Mouse (Mus musculus) hindbrain, embryonic 12.5 days (tissue): ENCODE data around the gene Gm48552. TPM values are rescaled to one million over a fixed set of nuclear protein-coding genes. Genes with fewer than 3 reads are reported as not detected.

Source experiments
- ATAC-seq: fragments of 200-750 bp; cut with Nextera tagmentation; 2 replicates; pipeline ENCODE4 v1.8.0; 2017; ENCODE audit warnings: moderate TSS enrichment; ENCODE audit not compliant: low FRiP score
- H3K27ac ChIP-seq: fragments of 300-500 bp; sonication (generic); 2 replicates; pipeline ENCODE4 v1.5.1; 2016; ENCODE audit warnings: mild to moderate bottlenecking
- H3K27me3 ChIP-seq: fragments of 300-500 bp; sonication (generic); 2 replicates; pipeline ENCODE4 v1.6.1; 2016; ENCODE audit warnings: mild to moderate bottlenecking
- H3K36me3 ChIP-seq: fragments of 300-500 bp; sonication (generic); 2 replicates; pipeline ENCODE4 v1.6.1; 2016; ENCODE audit warnings: mild to moderate bottlenecking
- H3K4me1 ChIP-seq: fragments of 300-500 bp; sonication (generic); 2 replicates; pipeline ENCODE4 v1.6.1; 2016
- H3K4me2 ChIP-seq: fragments of 300-500 bp; sonication (generic); replicated peaks from 2 replicates; pipeline ENCODE4 v1.6.1; 2016; ENCODE audit warnings: mild to moderate bottlenecking
- H3K4me3 ChIP-seq: fragments of 300-500 bp; sonication (generic); 2 replicates; pipeline ENCODE4 v1.5.1; 2016; ENCODE audit warnings: mild to moderate bottlenecking
- H3K9ac ChIP-seq: fragments of 300-500 bp; sonication (generic); 2 replicates; pipeline ENCODE4 v1.6.1; 2016; ENCODE audit warnings: mild to moderate bottlenecking, moderate library complexity
- H3K9me3 ChIP-seq: fragments of 300-500 bp; sonication (generic); replicated peaks from 2 replicates; pipeline ENCODE4 v1.6.1; 2016; ENCODE audit warnings: mild to moderate bottlenecking
- WGBS: fragments of 180-500 bp; shearing (Covaris S2); methylation state at CpG from one replicate; pipeline ENCODE4 v1.1.7; 2016; 5-methylcytosine and 5-hydroxymethylcytosine counted together
- polyA plus RNA-seq: library from polyadenylated mRNA; unstranded; fragments of >200 nt; fragmentation: Nextera tagmentation; extraction: Ambion mirVana; gene quantifications from 2 replicates; pipeline ENCODE4 v1.2.1, GENCODE M21; 2016

Gm48552 gene
- polyA plus RNA-seq, 1 experiment from 2014 or later = 1.1 TPM

DNA sequence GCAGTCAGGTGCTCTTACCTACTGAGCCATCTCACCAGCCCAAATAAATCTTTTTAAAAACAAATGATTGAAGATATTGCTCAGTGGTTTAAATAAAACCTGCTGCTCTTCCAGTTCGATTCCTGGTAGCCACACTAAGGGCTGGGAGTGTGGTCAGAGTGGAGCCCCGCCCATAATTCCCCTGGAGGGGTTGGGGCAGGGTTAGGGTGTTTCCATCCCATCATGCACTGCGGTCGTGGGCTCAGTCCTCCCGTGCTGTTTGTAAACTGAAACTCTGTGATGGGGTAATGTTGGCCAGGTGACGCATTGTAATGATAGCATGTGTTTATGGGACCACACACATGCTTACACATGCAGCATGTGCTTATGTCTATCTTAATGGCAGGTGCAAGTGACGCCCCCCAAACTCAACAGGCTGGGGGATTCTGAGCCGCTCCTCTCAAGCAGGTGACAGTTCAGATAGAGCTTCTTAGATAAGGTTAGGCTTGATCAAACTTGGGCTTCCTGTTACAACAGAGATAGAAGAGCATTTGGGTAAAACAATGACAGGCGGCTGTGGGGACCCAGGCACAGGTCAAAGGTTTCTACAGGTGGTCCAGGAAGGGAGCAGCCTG is 37.0 kb upstream of the Gm48552 start:
- peaks cover 26% of the 10 kb centered on the region for H3K4me1 ChIP-seq
- no peaks in the 10 kb centered on the region for H3K9me3 ChIP-seq
- peaks cover 11% of the 10 kb centered on the region for H3K36me3 ChIP-seq
- H3K9ac ChIP-seq = no peak overlapping the region
- 26% methylated on average over 9 of the region's 9 CpGs for WGBS
- peaks cover 30% of the 10 kb centered on the region for H3K27me3 ChIP-seq
- H3K27ac ChIP-seq = no peak overlapping the region
- H3K4me3 ChIP-seq = no peak overlapping the region
- H3K4me2 ChIP-seq = 0 out of 2 replicates have a peak overlapping the region, but pooled peaks have one; percentile 8
- no peak for ATAC-seq

DNA sequence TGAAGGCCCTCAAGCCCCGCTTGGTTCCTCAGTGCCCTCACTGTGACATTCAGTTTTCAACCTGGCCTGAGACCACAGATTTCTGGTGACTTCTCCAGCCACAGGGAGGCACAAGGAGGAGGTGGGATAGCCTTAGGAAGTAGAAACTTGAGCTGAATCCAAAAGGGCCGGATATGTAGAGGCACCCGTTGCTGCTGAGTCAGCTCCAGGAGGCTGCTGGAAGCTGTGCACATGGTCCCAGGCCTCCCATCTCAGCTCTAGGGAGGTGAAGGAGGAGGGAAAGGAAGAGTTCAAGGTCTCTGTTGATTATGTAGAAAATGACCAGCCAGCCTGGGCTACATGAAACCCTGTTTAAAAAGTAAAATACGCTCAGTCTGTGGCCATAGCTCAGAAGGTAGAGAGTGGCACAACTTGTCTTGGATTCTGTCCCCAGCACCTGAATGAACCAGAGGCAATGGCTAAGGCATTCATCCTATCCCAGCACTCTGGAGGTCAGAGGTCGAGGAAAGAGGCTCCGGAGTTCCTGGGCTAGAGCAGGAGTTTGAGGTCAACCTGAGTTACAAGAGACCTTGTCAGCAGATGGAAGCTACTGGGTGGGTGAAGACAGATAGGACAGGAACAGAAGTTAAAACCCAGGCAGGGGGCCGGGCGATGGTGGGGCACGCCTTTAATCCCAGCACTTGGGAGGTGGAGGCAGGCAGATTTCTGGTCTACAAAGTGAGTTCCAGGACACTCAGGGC is 33.9 kb upstream of the Gm48552 start:
- H3K27me3 ChIP-seq = peaks cover 21% of the 10 kb centered on the region
- no peaks in the 10 kb centered on the region for H3K36me3 ChIP-seq
- H3K4me2 ChIP-seq = no peak overlapping the region
- no peak overlapping the region for H3K4me3 ChIP-seq
- H3K27ac ChIP-seq = no peak overlapping the region
- H3K9me3 ChIP-seq = no peaks in the 10 kb centered on the region
- no peak overlapping the region for H3K9ac ChIP-seq
- H3K4me1 ChIP-seq = peaks cover 25% of the 10 kb centered on the region
- WGBS = 71% methylated on average over 9 of the region's 9 CpGs
- no peak for ATAC-seq

DNA sequence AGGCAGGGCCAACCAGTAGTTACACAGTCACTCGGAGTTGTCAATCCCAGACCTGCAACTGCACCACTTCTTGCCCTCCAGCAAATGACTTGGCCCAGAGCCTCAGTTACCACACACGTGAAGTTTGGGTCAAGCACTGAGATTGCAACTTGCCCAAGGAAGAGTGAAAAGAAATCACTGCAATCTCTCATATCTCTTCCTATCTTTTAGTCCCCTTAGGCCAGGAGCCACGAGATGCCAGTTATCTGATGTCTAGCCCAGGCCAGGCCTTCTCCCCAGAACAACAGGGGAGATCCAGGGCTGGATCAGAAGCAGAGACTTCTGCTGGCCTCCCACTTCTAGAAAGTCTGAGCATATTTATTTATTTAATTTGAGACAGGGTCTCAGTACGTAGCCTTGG is 33.3 kb upstream of the Gm48552 start:
- Histone ChIP-seq H3K9ac (no peak overlapping the region), H3K36me3 (no peaks in the 10 kb centered on the region), H3K27ac (no peak overlapping the region), H3K4me2 (no peak overlapping the region), H3K27me3 (peaks cover 22% of the 10 kb centered on the region), H3K9me3 (no peaks in the 10 kb centered on the region), H3K4me1 (peaks cover 28% of the 10 kb centered on the region), H3K4me3 (no peak overlapping the region)
- 95% methylated on average over 4 of the region's 4 CpGs for WGBS
- no peak for ATAC-seq

DNA sequence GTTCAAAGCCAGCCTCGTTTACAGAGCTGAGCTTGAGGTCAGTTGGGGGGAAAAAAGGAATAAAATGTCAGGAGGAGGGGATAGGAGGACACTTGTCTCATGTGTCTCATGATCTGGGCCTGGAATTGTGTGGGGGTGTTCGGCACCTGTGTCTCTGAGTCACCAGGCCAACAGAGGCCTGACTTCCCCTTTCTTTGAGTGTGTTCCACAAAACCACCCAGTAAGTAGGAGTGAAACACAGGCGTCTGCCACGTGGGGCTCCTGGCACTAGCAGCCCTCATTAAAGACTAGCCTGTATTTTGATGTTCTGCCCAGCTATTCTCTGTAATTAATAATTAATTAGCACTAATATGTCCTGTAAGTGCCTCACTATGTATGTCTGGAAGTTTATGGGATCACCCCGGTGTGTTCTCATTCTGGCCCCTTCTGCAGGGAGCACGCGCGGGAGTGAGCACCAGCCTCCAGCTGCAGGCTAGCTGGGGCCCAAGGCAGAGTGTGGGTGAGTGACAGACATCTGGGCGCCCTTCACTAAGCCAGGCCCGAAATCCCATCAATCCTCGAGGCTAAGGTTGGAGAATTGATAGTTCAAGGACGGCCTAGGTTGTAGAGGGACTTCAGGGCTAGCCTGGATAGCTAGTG is 32.3 kb upstream of the Gm48552 start:
- H3K36me3 ChIP-seq = no peaks in the 10 kb centered on the region
- H3K27me3 ChIP-seq = peaks cover 22% of the 10 kb centered on the region
- 0 out of 2 replicates have a peak overlapping the region, but pooled peaks have one; percentile 77 for H3K4me3 ChIP-seq
- WGBS = 58% methylated on average over 12 of the region's 12 CpGs
- H3K4me2 ChIP-seq = peak overlapping the region; percentile 99
- H3K9ac ChIP-seq = no peak overlapping the region
- no peaks in the 10 kb centered on the region for H3K9me3 ChIP-seq
- peaks cover 35% of the 10 kb centered on the region for H3K4me1 ChIP-seq
- H3K27ac ChIP-seq = no peak overlapping the region
- no peak for ATAC-seq

DNA sequence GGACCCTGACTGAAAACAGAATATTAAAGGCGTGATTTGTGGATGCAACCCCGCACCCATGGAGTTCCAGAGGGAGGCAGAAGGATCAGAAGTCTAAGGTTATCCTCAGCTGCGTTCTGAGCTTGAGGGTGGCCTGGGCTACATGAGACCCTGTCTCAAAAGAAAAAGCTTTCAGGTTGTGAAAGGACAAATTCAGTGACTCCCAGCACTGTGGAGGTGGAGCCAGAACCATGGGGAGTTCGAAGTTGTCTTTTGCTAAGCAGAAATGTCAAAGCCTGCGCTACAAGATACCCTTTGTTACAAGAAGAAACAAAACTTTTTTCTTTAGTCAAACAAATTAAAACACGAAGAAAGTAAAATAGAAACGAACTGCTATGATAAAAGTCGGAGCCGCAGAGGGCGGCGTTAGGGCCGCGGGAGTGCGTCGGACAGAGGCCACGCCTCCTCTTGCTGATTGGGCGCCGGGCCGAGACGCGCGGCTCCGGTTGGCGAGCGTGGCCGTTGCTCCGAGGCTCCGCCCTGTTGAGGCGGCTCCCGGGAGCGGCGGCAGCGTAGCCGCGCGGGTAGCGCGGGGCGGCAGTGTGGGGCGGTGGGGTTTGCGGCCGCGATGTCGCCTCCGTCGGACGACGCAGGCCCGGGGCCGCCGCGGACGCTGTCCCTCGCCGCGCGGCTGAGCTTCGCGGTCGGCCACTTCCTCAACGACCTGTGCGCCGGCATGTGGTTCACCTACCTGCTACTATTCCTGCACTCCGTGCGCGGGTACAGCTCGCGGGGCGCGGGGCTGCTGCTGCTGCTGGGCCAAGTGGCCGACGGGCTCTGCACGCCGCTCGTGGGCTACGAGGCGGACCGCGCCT is 31.6 kb upstream of the Gm48552 start, which contains the start of gene Mfsd12:
Mfsd12 (plus strand) TSS at position 501 of the 854 bp plus-strand sequence.
- Histone ChIP-seq H3K36me3 (no peaks in the 10 kb centered on the region), H3K4me3 (peak within 1 kb of the TSS; percentile 77), H3K27me3 (peaks cover 24% of the 10 kb centered on the region), H3K4me2 (peak within 1 kb of the TSS; percentile 99), H3K27ac (peak within 1 kb of the TSS; percentile 40; the same call in 1 of the 2 replicates), H3K4me1 (peaks cover 35% of the 10 kb centered on the region), H3K9me3 (no peaks in the 10 kb centered on the region), H3K9ac (peak within 1 kb of the TSS; percentile 84)
- 2% methylated on average over 77 of the region's 79 CpGs for WGBS
- ATAC-seq = peak; percentile 90

DNA sequence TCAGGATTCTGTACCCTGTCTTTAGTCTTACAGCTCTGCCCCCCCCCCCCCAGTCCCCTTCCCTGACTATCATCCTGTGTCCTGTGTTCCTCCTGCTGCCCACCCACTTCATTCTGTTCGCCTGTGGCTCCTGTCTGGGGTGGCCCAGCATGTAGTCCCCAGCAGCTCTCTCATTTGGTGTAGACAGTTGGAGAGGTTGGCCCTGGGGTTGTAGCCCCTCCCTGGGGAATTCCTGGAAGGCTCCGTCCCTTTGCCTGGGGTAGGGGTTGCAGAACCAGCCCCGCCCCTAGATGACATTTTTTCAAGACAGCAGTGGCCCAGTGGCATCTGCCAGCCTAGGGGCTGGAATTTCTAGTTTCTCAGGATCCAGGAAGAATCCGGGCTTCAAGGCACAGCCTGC is 30.6 kb upstream of the Gm48552 start:
- Histone ChIP-seq H3K27ac (no peak overlapping the region), H3K36me3 (no peaks in the 10 kb centered on the region), H3K27me3 (peaks cover 34% of the 10 kb centered on the region), H3K9ac (peak overlapping the region; percentile 84), H3K9me3 (no peaks in the 10 kb centered on the region), H3K4me2 (peak overlapping the region; percentile 99), H3K4me1 (peaks cover 37% of the 10 kb centered on the region), H3K4me3 (peak overlapping the region; percentile 77)
- no peak for ATAC-seq
- WGBS = 27% methylated on average over 4 of the region's 4 CpGs

DNA sequence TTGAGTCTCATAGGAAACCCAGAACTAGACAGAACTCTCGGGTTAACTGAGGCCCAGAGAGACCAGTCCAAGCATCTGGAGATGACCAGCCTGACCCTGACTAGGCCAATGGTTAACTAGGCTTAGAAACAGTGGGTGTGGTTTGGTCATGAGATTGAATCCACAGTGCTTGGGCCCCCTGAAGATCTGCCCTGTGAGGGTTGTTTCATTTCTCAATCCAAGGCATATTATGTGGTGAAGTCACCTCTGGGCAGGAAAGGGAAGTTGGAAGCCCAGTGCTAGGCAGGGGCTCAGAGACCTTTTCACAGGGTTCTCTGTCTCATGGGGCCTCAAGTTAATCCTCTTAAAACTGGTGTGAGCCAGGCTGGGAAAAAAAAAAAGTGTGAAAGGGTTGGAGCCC is 30.0 kb upstream of the Gm48552 start:
- Histone ChIP-seq H3K4me2 (peak overlapping the region; percentile 99), H3K4me3 (no peak overlapping the region), H3K4me1 (peaks cover 43% of the 10 kb centered on the region), H3K9me3 (no peaks in the 10 kb centered on the region), H3K36me3 (no peaks in the 10 kb centered on the region), H3K27ac (no peak overlapping the region), H3K9ac (no peak overlapping the region; the same call in 1 of the 2 replicates), H3K27me3 (peaks cover 40% of the 10 kb centered on the region)
- WGBS = 68% methylated on average over 1 of the region's 1 CpGs
- no peak for ATAC-seq

DNA sequence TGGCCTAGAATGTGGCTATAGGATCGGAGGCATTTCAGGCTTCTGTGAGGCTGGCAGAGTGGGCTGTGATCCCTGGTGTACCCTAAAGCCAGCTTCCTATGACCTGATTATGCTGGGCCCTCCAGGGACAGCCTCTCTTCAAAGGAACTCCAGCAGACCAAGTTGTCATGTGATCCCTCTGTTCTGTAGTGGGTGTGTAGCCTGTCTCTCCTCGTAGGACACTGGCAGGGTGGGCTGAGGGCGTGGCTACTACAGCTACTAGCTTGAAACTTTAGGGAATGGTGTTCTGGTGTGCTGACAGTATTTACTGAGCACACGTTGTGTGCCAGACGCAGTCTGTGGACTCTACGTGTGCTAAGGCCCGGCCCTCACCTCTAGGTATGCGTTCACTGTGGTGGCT is 28.1 kb upstream of the Gm48552 start:
- ATAC-seq = no peak
- WGBS = 72% methylated on average over 8 of the region's 8 CpGs
- Histone ChIP-seq H3K27me3 (peaks cover 51% of the 10 kb centered on the region), H3K27ac (no peak overlapping the region), H3K9me3 (no peaks in the 10 kb centered on the region), H3K4me1 (peaks cover 62% of the 10 kb centered on the region), H3K4me3 (no peak overlapping the region), H3K36me3 (no peaks in the 10 kb centered on the region), H3K4me2 (no peak overlapping the region), H3K9ac (peak overlapping the region; percentile 1; the same call in 1 of the 2 replicates)

DNA sequence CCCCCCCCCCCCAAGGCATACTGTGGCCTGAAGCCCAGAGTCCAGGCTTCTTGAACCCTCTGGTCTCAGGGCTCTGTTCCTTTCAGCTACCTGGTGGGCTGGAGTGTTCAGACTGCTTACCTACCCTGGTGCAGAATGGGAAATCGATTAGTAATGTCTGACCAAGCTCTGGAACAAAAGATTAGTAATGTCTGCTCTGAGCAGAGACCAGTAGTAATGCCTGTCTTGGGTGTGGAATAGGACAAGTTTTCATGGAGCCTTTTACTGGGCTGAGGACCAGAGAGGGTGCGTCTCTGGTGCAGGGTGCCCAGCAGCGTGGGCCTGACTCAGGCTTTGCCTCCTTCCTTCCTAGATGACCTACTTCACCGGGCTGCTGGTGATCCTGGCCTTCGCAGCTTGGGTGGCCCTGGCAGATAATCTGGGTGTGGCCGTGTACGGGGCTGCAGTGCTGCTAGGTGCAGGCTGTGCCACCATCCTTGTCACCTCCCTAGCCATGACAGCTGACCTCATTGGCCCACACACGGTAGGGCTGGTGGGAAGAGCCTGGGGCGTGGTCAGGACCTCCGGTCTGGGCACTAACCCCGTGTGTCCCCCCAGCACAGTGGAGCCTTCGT is 26.4 kb upstream of the Gm48552 start:
- ATAC-seq = no peak
- WGBS = 78% methylated on average over 12 of the region's 12 CpGs
- H3K9me3 ChIP-seq = no peaks in the 10 kb centered on the region

DNA sequence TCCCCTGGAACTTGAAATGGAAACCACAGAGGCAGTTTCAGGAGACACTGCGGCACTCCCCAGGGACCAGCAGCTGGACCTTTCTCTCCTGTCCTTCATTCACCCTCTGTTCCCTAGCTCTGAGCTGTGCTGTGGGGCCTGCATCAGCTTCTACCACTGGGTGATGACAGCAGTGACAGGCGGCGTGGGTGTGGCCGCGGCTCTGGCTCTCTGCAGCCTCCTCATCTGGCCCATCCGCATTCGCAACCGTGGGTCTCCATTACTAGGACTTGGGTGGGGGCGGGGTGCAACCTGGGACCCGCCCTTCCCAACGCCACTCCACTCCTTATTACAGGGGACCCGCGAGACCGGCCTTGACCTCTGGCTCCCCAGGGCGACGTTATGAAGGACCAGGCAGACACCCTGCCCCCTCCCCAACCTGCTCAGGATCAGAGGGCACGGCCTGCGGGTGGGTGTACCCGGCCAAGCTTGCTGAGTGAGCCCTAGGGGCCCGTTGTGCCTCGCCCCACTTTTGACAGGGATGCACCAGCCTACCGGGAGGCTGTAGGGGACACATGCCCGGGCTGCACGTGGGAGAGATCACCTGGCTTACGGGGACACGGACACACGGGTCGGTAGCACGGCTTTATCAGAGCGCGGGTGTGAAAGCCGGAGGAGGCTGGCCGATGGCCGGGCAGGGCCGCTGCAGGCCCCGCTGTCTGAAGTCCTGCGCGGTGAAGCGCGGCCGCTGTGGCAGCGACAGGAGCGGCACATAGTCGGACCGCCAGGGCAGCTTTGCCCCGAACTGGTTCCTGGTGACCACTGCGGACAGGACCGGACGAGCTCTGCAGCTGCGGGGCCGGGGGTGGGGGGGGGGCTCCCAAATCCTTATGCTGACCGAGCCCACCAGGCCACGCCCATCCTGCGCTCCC is 25.1 kb upstream of the Gm48552 start:
- H3K27me3 ChIP-seq = peaks cover 37% of the 10 kb centered on the region
- no peak overlapping the region for H3K27ac ChIP-seq
- H3K9me3 ChIP-seq = no peaks in the 10 kb centered on the region
- peak overlapping the region; percentile 40 for H3K9ac ChIP-seq
- H3K4me1 ChIP-seq = peaks cover 56% of the 10 kb centered on the region
- H3K4me2 ChIP-seq = peak overlapping the region; percentile 56
- H3K4me3 ChIP-seq = peak overlapping the region; percentile 29
- peaks cover 26% of the 10 kb centered on the region for H3K36me3 ChIP-seq
- WGBS = 12% methylated on average over 54 of the region's 54 CpGs
- ATAC-seq = 0 out of 2 replicates have a peak, but pooled peaks have one; percentile 20

More for the DNA sequence above, 26.4 kb upstream of the Gm48552 start:
- Histone ChIP-seq H3K4me1 (peaks cover 67% of the 10 kb centered on the region), H3K36me3 (peaks cover 13% of the 10 kb centered on the region), H3K27me3 (peaks cover 46% of the 10 kb centered on the region), H3K4me3 (no peak overlapping the region), H3K27ac (no peak overlapping the region), H3K4me2 (no peak overlapping the region), H3K9ac (no peak overlapping the region)

DNA sequence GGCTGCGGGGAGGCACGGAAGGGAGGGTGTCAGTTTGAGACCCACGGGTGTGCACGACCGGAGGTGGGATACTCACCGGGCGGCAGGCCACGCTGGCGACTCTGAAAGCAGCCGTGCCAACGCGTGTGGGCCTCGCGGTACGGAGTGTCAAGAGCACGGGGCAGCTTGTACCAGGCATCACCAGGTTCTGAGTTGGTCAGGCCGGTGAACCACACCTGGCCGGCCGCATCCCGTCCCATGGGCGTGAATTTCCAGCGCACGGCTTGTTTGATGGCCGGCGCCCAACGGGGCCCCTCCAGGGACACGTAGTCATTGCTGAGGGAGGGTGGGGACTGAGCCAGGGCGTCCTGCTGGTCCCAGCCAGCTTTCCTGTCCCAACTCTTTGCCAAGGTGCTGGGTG is 24.1 kb upstream of the Gm48552 start:
- ATAC-seq = no peak
- WGBS = 7% methylated on average over 28 of the region's 28 CpGs
- no peaks in the 10 kb centered on the region for H3K9me3 ChIP-seq
- peaks cover 36% of the 10 kb centered on the region for H3K36me3 ChIP-seq
- peak overlapping the region; percentile 29 for H3K4me3 ChIP-seq
- peak overlapping the region; percentile 56 for H3K4me2 ChIP-seq
- peaks cover 37% of the 10 kb centered on the region for H3K27me3 ChIP-seq
- peak overlapping the region; percentile 10 for H3K9ac ChIP-seq
- no peak overlapping the region for H3K27ac ChIP-seq
- H3K4me1 ChIP-seq = peaks cover 51% of the 10 kb centered on the region
